Mouse (Mus musculus): ENCODE measurements at regions not wholly inside any gene's neighbourhood (a gene's known extent, or its start where the extent isn't known, plus 50 kb on each side); places are given as distances from the start of the nearest gene placed in this dataset.

GRCm38 (mm10) chr16:46728424-46728823 lies 230.1 kb upstream of the Nectin3 start:
- Histone ChIP-seq H3K4me3 (ENCODE audit: low read length) (no peak overlapping the region), H3K27me3 (ENCODE audit: insufficient read depth, low read length) (no peaks in the 10 kb centered on the region), H3K36me3 (ENCODE audit: insufficient read depth, low read length) (no peaks in the 10 kb centered on the region), H3K9me3 (ENCODE audit: low read length) (no peaks in the 10 kb centered on the region), H3K4me2 (ENCODE audit: low read depth, low read length) (no peak overlapping the region), H3K4me1 (ENCODE audit: insufficient read depth, low read length) (no peaks in the 10 kb centered on the region), H3K27ac (no peak overlapping the region), H3K9ac (replicated peaks; ENCODE audit: low read length) (no peak overlapping the region)
- 83% methylated on average over 3 of the region's 3 CpGs for WGBS
- ATAC-seq (no peak), DNase-seq (ENCODE audit: low spot score) (no peak)
- TF ChIP-seq CTCF (IDR thresholded peaks at IDR 0.05; ENCODE audit: low read depth): no peak

GRCm38 (mm10) chr16:46723660-46724059 lies 225.3 kb upstream of the Nectin3 start:
- Histone ChIP-seq H3K9ac (replicated peaks; ENCODE audit: low read length) (no peak overlapping the region), H3K27ac (no peak overlapping the region), H3K4me3 (ENCODE audit: low read length) (no peak overlapping the region), H3K9me3 (ENCODE audit: low read length) (no peaks in the 10 kb centered on the region), H3K36me3 (ENCODE audit: insufficient read depth, low read length) (no peaks in the 10 kb centered on the region), H3K27me3 (ENCODE audit: insufficient read depth, low read length) (no peaks in the 10 kb centered on the region), H3K4me2 (ENCODE audit: low read depth, low read length) (no peak overlapping the region), H3K4me1 (ENCODE audit: insufficient read depth, low read length) (no peaks in the 10 kb centered on the region)
- no peak for TF ChIP-seq CTCF (IDR thresholded peaks at IDR 0.05; ENCODE audit: low read depth)
- no peak for ATAC-seq
- DNase-seq (ENCODE audit: low spot score): no peak
- WGBS: 97% methylated on average over 4 of the region's 4 CpGs

- Histone ChIP-seq H3K9me3 (ENCODE audit: low read length) (no peaks in the 10 kb centered on the region), H3K4me1 (ENCODE audit: insufficient read depth, low read length) (no peaks in the 10 kb centered on the region), H3K4me3 (ENCODE audit: low read length) (no peak overlapping the region), H3K4me2 (ENCODE audit: low read depth, low read length) (no peak overlapping the region), H3K9ac (replicated peaks; ENCODE audit: low read length) (no peak overlapping the region), H3K36me3 (ENCODE audit: insufficient read depth, low read length) (no peaks in the 10 kb centered on the region), H3K27me3 (ENCODE audit: insufficient read depth, low read length) (no peaks in the 10 kb centered on the region), H3K27ac (no peak overlapping the region)
- 78% methylated on average over 3 of the region's 3 CpGs for WGBS
- DNase-seq (ENCODE audit: low spot score): no peak
- no peak for ATAC-seq
- TF ChIP-seq CTCF (IDR thresholded peaks at IDR 0.05; ENCODE audit: low read depth): no peak
Observed at GRCm38 (mm10) chr16:46679787-46680186, 181.5 kb upstream of the Nectin3 start.

- H3K9me3 ChIP-seq (ENCODE audit: low read length): no peaks in the 10 kb centered on the region
- ATAC-seq (no peak), DNase-seq (ENCODE audit: low spot score) (no peak)
- H3K9ac ChIP-seq (replicated peaks; ENCODE audit: low read length): no peak overlapping the region
- H3K27me3 ChIP-seq (ENCODE audit: insufficient read depth, low read length): no peaks in the 10 kb centered on the region
- no peak overlapping the region for H3K4me2 ChIP-seq (ENCODE audit: low read depth, low read length)
- TF ChIP-seq CTCF (IDR thresholded peaks at IDR 0.05; ENCODE audit: low read depth): no peak
- WGBS: 53% methylated on average over 3 of the region's 3 CpGs
- no peaks in the 10 kb centered on the region for H3K36me3 ChIP-seq (ENCODE audit: insufficient read depth, low read length)
- no peak overlapping the region for H3K27ac ChIP-seq
- no peak overlapping the region for H3K4me3 ChIP-seq (ENCODE audit: low read length)
- H3K4me1 ChIP-seq (ENCODE audit: insufficient read depth, low read length): no peaks in the 10 kb centered on the region
Observed at GRCm38 (mm10) chr16:46669590-46669989, 171.3 kb upstream of the Nectin3 start.

GRCm38 (mm10) chr16:46665566-46665965 lies 167.2 kb upstream of the Nectin3 start:
- 69% methylated on average over 3 of the region's 3 CpGs for WGBS
- no peak for TF ChIP-seq CTCF (IDR thresholded peaks at IDR 0.05; ENCODE audit: low read depth)

GRCm38 (mm10) chr16:46663008-46663407 lies 164.7 kb upstream of the Nectin3 start:
- WGBS: 79% methylated on average over 4 of the region's 4 CpGs
- Histone ChIP-seq H3K9ac (replicated peaks; ENCODE audit: low read length) (no peak overlapping the region), H3K4me1 (ENCODE audit: insufficient read depth, low read length) (no peaks in the 10 kb centered on the region), H3K27ac (no peak overlapping the region), H3K9me3 (ENCODE audit: low read length) (no peaks in the 10 kb centered on the region), H3K4me2 (ENCODE audit: low read depth, low read length) (no peak overlapping the region), H3K4me3 (ENCODE audit: low read length) (no peak overlapping the region), H3K36me3 (ENCODE audit: insufficient read depth, low read length) (no peaks in the 10 kb centered on the region), H3K27me3 (ENCODE audit: insufficient read depth, low read length) (no peaks in the 10 kb centered on the region)
- DNase-seq (ENCODE audit: low spot score) (no peak), ATAC-seq (no peak)
- no peak for TF ChIP-seq CTCF (IDR thresholded peaks at IDR 0.05; ENCODE audit: low read depth)

More at GRCm38 (mm10) chr16:46665566-46665965, 167.2 kb upstream of the Nectin3 start:
- no peak overlapping the region for H3K4me3 ChIP-seq (ENCODE audit: low read length)
- no peaks in the 10 kb centered on the region for H3K27me3 ChIP-seq (ENCODE audit: insufficient read depth, low read length)
- H3K4me2 ChIP-seq (ENCODE audit: low read depth, low read length): no peak overlapping the region
- ATAC-seq (no peak), DNase-seq (ENCODE audit: low spot score) (no peak)
- H3K4me1 ChIP-seq (ENCODE audit: insufficient read depth, low read length): no peaks in the 10 kb centered on the region
- H3K9me3 ChIP-seq (ENCODE audit: low read length): no peaks in the 10 kb centered on the region
- no peak overlapping the region for H3K9ac ChIP-seq (replicated peaks; ENCODE audit: low read length)
- no peak overlapping the region for H3K27ac ChIP-seq
- H3K36me3 ChIP-seq (ENCODE audit: insufficient read depth, low read length): no peaks in the 10 kb centered on the region

- H3K36me3 ChIP-seq (ENCODE audit: insufficient read depth, low read length): no peaks in the 10 kb centered on the region
- H3K9ac ChIP-seq (replicated peaks; ENCODE audit: low read length): no peak overlapping the region
- WGBS: 70% methylated on average over 4 of the region's 4 CpGs
- no peaks in the 10 kb centered on the region for H3K27me3 ChIP-seq (ENCODE audit: insufficient read depth, low read length)
- DNase-seq (ENCODE audit: low spot score) (no peak), ATAC-seq (no peak)
- H3K9me3 ChIP-seq (ENCODE audit: low read length): no peaks in the 10 kb centered on the region
- no peak for TF ChIP-seq CTCF (IDR thresholded peaks at IDR 0.05; ENCODE audit: low read depth)
- H3K4me3 ChIP-seq (ENCODE audit: low read length): no peak overlapping the region
- no peaks in the 10 kb centered on the region for H3K4me1 ChIP-seq (ENCODE audit: insufficient read depth, low read length)
- H3K27ac ChIP-seq: no peak overlapping the region
- no peak overlapping the region for H3K4me2 ChIP-seq (ENCODE audit: low read depth, low read length)
Observed at GRCm38 (mm10) chr16:46655041-46655440, 156.7 kb upstream of the Nectin3 start.

Measured in hindbrain, postnatal 0 days (tissue).